Mouse (Mus musculus) embryo, embryonic 10 days (tissue): Measurements from ENCODE around the gene Prim2.

Experiments used
- DNase-seq: peaks from one replicate; pipeline ENCODE4 v3.0.0-alpha.2; 2015; ENCODE audit warnings: low spot score

The Prim2 gene

DNA sequence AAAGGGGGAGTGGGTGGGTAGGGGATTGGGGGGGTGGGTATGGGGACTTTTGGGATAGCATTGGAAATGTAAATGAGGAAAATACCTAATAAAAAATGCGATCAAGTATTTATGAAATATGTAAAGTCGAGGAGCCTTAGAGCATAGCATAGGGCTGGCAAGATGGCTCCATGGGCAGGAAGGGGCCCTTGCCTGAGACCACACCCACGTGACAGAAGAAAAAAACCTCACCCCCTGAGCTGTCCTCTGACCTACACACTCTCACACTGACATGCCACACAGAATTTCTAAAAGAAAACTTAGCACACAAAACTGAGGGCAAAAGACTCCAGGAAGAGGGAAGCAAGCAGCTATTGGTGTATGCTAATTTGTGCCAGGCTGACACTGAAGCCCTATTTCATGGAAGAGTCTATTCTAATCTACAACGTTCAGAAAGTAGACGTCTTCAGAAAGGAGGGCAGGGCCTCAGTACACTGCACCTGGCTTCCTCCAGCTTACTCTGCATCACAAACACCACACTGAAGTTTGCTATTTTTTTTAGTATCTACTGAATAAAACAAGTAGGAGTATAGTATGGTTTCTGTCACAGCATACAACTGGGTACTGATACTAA is 65.4 kb downstream of the Prim2 start:
- no peak for DNase-seq

DNA sequence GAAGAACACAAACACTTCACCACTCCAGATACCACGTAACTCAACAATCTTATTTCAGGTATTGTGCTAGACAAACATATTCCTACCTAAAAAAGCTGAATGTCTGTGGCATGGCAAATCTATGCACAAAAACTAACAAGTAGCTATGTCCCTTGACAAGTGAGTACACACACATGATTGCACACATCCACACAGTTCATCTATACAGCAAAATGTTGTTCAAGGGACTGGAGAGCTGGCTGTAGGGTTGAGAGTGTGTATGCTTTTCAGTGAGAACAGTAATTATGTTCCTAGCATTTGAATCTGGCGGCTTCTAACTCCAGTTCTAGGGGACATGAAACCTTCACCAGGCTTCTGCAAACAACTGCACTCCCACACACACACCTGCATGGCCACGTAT is 69.9 kb downstream of the Prim2 start:
- no peak for DNase-seq

GRCm38 (mm10) chr1:33599019-33599667 is 70.5 kb downstream of the Prim2 start:
- DNase-seq: no peak

GRCm38 (mm10) chr1:33597043-33597442 is 72.6 kb downstream of the Prim2 start:
- no peak for DNase-seq

DNA sequence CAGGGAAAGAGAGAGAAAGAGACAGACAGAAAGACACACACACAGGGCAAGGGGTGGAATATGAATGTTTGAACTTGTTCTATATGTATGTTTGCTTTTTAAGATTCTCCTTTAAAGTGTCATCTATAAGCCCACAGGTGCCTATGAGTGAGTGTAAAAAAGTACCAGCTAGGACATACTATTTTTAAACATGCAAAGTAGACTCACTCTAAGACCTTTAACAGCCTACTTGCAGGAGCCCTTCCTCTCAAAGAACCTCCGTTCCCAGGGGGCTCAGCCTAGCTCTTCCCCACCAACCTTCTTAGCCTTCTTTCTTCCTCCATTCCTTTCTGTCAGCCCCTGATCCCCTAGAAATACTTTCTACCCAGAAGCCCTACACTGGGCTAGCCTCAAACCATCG is 73.7 kb downstream of the Prim2 start:
- DNase-seq: no peak

DNA sequence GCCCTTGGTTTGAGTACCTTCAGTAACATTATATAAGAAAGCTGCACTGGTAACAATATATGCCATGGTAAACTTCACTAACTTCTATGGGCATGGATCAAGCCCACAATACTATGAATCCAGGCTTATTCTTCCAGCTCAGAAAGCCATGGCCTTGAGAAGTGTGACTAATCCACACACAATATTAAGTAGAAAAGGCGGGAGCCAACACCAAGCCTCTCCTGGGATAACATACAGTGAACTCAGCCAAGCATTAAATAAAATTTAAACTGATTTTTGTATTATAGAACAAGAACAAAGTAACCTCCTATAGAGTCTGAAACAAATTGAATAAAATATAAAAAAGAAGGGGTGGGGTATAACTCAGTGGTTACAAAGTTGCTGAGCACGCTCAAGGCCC is 74.6 kb downstream of the Prim2 start:
- no peak for DNase-seq

- DNase-seq: no peak
Observed at GRCm38 (mm10) chr1:33593718-33594388, 75.7 kb downstream of the Prim2 start.

DNA sequence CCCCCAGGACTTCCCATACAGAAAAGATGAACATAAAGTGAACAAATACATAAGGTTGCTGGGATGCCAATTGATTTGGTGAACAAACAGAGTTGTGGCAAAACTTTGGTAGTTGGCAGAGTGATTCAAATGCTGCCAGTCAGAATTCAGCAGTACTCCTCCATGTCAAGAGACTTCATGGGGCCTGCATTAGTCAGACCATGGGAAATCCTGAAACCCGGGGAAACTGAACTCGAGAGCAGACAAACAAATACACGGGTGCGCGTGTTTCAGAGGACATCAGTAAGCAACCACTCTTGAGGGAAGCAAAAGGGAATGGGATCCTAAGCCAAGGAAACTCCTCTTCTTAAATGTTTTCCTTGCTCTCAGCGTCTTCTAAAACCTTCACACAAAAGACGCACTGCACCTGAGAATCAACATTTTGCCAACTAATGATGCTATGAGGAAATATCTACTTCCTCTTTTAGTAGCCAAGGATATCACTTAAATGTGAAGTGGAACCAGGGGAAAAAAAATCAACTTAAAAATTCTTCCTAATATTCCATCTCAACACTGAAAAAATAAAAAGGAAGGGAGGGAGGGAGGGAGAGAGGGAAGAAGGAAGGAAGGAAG is 77.5 kb downstream of the Prim2 start:
- DNase-seq: no peak

DNA sequence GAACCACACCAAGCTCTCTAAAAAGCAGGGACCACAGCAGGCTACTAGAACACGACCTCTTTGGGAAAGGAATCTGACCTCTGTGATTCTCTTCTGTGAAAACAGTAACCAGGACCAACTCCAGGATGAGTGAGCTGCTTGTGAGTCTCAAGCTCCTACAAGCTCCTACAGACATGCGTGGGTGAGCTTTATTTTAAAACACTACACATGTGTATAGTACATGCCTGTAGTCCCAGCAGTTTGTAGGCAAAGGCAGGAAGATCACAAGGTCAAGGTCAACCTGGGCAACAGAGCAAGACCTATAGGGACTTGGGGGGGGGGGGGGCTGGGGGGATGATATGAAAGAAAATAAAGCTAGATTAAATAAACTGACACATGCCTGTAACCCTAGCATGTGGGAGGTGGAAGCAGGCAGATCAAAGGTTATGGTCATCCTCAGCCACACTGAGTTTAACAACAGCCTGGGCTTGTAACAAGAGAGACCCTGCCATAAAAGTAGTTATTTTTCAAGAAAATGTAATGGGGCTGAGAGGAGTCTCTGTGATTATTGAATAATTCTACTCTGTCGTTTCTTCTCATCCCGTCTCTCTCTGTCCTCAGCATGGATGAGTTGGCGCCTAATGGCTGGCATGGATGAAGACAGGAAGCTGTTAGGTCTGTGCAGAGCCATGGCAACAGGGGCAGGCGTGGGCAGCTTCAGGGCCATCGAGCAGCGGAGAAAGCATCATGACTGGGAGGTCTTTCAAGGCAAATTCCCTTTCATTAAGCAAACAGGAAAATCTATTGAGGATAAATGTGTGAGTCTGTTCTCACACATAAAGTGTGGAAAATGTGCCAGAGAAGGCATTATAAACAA is 78.8 kb downstream of the Prim2 start:
- no peak for DNase-seq

DNA sequence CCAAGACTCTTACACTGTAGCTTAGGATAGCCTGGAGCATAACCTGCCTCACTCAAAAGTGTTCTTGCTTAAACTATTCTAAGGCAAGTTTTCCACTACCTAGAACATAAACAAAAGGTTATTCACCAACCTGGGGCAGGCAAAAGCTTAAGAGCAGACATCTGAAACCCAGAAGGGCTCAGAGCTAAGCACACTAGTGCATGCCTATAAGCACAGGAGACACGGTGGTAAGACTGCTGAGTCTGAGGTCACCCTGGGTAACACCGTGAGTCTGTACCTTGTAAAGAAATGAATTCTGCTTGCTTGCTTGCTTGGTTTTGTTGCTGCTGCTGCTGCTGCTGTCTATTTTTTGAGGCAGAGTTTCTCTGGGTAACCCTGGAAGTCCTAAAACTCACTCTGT is 80.1 kb downstream of the Prim2 start:
- DNase-seq: no peak

- DNase-seq: no peak
Observed at GRCm38 (mm10) chr1:33588557-33588956, 81.0 kb downstream of the Prim2 start.

GRCm38 (mm10) chr1:33584590-33584978 is 85.0 kb downstream of the Prim2 start:
- no peak for DNase-seq

- no peak for DNase-seq
Observed at GRCm38 (mm10) chr1:33583817-33584589, 85.6 kb downstream of the Prim2 start.

- DNase-seq: no peak
Observed at GRCm38 (mm10) chr1:33578593-33578992, 91.0 kb downstream of the Prim2 start.

- DNase-seq: no peak
Observed at GRCm38 (mm10) chr1:33574459-33574858, 95.1 kb downstream of the Prim2 start.

DNA sequence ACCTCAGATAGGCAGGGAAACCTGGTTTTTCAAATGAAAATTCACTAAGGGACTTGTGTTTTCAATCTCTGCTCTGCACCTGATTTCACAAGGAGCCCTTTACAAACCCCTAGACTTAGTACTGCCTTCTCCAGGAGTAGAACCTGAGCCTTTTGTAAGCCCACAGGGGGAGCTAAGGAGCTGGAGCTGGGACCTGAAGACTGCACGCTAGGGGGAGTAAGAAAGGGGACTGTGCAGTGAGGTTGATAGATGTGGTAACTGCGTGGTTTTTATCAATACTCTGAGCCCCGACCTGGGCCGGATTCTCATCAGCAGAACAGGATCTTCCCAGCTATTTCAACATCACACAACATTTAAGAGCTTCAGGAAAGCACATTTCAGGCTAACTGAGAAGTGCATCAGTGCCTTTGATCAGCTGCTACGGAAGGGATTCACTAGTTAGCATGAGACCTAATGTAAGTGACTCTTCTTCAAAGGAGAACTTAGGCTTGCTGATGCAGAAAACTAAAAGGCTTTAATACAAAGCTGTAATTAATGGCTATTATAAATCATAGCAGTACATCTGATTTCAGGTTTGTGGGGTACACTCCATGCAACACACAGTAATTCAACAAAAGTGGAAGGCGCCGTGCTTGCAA is 103.7 kb downstream of the Prim2 start:
- peak; percentile 26 for DNase-seq

- DNase-seq: no peak
Observed at GRCm38 (mm10) chr1:33564032-33564431, 105.6 kb downstream of the Prim2 start.

DNA sequence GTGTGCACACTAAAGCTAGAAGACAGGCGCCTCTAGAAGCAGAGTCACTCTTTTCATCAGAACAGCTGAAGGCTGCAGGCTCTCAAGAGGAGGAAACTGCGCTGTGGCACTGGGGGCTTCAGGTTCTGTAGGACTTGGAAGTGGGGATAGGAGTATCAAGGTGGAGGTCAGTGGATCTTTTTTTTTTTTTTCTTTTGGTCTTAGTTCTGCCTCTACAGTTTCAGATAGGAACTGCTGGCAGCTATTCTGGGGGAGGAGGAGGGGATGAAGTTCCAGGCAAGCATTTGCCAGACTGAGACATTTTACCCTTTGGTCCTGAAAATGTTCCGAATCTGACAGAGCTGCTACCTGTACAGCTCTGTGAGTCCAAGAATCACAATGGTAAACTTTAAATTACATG is 106.0 kb downstream of the Prim2 start:
- DNase-seq: no peak

GRCm38 (mm10) chr1:33556638-33557037 is 113.0 kb downstream of the Prim2 start:
- DNase-seq: no peak

DNA sequence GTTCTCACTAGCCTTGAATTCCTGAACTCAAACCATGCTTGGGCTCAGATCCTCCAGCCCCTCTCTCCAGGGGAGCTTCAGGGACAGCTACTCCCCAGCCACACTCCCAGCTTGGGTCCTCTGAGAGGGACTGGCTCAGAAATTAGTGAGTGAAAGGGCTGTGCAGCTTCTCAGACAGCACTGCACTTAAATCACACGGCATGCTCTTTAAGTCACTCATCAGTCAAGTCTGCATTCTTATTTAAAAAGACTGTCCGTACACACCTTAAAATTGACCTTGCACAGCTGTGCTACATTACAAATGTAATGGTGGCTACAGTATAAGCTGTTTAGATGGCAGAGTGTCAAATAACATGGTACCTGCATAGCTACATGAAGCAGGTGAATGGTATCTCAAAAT is 114.0 kb downstream of the Prim2 start:
- no peak for DNase-seq

GRCm38 (mm10) chr1:33551350-33551749 is 118.2 kb downstream of the Prim2 start:
- no peak for DNase-seq
